Mouse (Mus musculus): ENCODE data around the gene Plxnd1. TPM values are rescaled to one million over a fixed set of nuclear protein-coding genes. Genes with fewer than 3 reads are reported as not detected.

Plxnd1 gene
- polyA plus RNA-seq, 1 experiment from 2014 or later = 19.4 TPM

- H3K36me3 ChIP-seq (ENCODE audit: control insufficient read depth, insufficient read depth) = no peaks in the 10 kb centered on the region
Observed at GRCm38 (mm10) chr6:115926416-115926815, 68.4 kb downstream of the Plxnd1 start.

GRCm38 (mm10) chr6:115924829-115925228, 70.0 kb downstream of the Plxnd1 start:
- H3K4me3 ChIP-seq (replicated peaks; ENCODE audit: low read length) = no peak overlapping the region
- peaks cover 32% of the 10 kb centered on the region for H3K4me1 ChIP-seq (replicated peaks; ENCODE audit: control insufficient read depth, insufficient read depth, low read length)
- WGBS = 48% methylated on average over 6 of the region's 6 CpGs
- H3K9ac ChIP-seq (replicated peaks; ENCODE audit: low read depth, low read length) = no peak overlapping the region
- no peaks in the 10 kb centered on the region for H3K27me3 ChIP-seq (replicated peaks; ENCODE audit: control insufficient read depth, insufficient read depth, low read length)
- H3K36me3 ChIP-seq (ENCODE audit: control insufficient read depth, insufficient read depth) = no peaks in the 10 kb centered on the region
- no peaks in the 10 kb centered on the region for H3K9me3 ChIP-seq (ENCODE audit: control insufficient read depth, low read length)
- H3K27ac ChIP-seq (ENCODE audit: low read length) = no peak overlapping the region
- ATAC-seq = no peak
- no peak overlapping the region for H3K4me2 ChIP-seq (ENCODE audit: low read length)

More at GRCm38 (mm10) chr6:115926416-115926815, 68.4 kb downstream of the Plxnd1 start:
- Histone ChIP-seq H3K4me1 (replicated peaks; ENCODE audit: control insufficient read depth, insufficient read depth, low read length) (peaks cover 32% of the 10 kb centered on the region), H3K27ac (ENCODE audit: low read length) (peak overlapping the region; percentile 85), H3K9ac (replicated peaks; ENCODE audit: low read depth, low read length) (no peak overlapping the region), H3K4me2 (ENCODE audit: low read length) (peak overlapping the region; percentile 17), H3K9me3 (ENCODE audit: control insufficient read depth, low read length) (no peaks in the 10 kb centered on the region), H3K4me3 (replicated peaks; ENCODE audit: low read length) (no peak overlapping the region), H3K27me3 (replicated peaks; ENCODE audit: control insufficient read depth, insufficient read depth, low read length) (no peaks in the 10 kb centered on the region)
- ATAC-seq = 0 out of 2 replicates have a peak, but pooled peaks have one; percentile 8
- WGBS = 16% methylated on average over 10 of the region's 10 CpGs

DNA sequence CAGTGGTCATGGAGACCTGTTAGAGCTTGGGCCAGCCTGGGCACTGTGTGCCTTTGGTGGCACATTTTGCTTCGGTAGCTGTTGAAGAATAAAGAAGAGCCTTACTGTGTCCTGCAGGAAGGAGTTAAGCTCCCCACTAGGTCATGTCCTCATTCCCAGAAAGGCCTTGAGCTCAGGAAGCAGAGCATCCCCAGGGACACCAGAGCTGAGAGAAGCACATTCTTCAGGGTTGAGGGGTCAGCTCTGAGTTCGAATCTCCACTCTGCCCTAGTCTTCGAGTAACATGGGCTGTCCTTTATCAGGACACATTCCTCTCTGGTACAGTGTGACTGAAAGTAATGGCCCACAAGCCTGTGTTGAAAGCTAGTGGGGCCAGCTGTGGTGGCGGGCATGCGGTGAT, 74.9 kb downstream of the Plxnd1 start:
- WGBS = 89% methylated on average over 5 of the region's 5 CpGs
- ATAC-seq = no peak
- no peaks in the 10 kb centered on the region for H3K9me3 ChIP-seq (ENCODE audit: control insufficient read depth, low read length)

GRCm38 (mm10) chr6:115918615-115919014, 76.2 kb downstream of the Plxnd1 start:
- H3K4me1 ChIP-seq (replicated peaks; ENCODE audit: control insufficient read depth, insufficient read depth, low read length) = peaks cover 31% of the 10 kb centered on the region
- no peaks in the 10 kb centered on the region for H3K36me3 ChIP-seq (ENCODE audit: control insufficient read depth, insufficient read depth)
- H3K4me2 ChIP-seq (ENCODE audit: low read length) = no peak overlapping the region
- no peaks in the 10 kb centered on the region for H3K9me3 ChIP-seq (ENCODE audit: control insufficient read depth, low read length)
- WGBS = 80% methylated on average over 1 of the region's 1 CpGs
- no peaks in the 10 kb centered on the region for H3K27me3 ChIP-seq (replicated peaks; ENCODE audit: control insufficient read depth, insufficient read depth, low read length)
- no peak overlapping the region for H3K9ac ChIP-seq (replicated peaks; ENCODE audit: low read depth, low read length)
- H3K4me3 ChIP-seq (replicated peaks; ENCODE audit: low read length) = no peak overlapping the region
- no peak for ATAC-seq
- H3K27ac ChIP-seq (ENCODE audit: low read length) = no peak overlapping the region

More for the DNA sequence above, 74.9 kb downstream of the Plxnd1 start:
- no peak overlapping the region for H3K4me2 ChIP-seq (ENCODE audit: low read length)
- H3K4me1 ChIP-seq (replicated peaks; ENCODE audit: control insufficient read depth, insufficient read depth, low read length) = peaks cover 18% of the 10 kb centered on the region
- no peak overlapping the region for H3K9ac ChIP-seq (replicated peaks; ENCODE audit: low read depth, low read length)
- no peaks in the 10 kb centered on the region for H3K36me3 ChIP-seq (ENCODE audit: control insufficient read depth, insufficient read depth)
- no peaks in the 10 kb centered on the region for H3K27me3 ChIP-seq (replicated peaks; ENCODE audit: control insufficient read depth, insufficient read depth, low read length)
- no peak overlapping the region for H3K27ac ChIP-seq (ENCODE audit: low read length)
- H3K4me3 ChIP-seq (replicated peaks; ENCODE audit: low read length) = no peak overlapping the region

- ATAC-seq = no peak
- Histone ChIP-seq H3K9ac (replicated peaks; ENCODE audit: low read depth, low read length) (no peak overlapping the region), H3K36me3 (ENCODE audit: control insufficient read depth, insufficient read depth) (no peaks in the 10 kb centered on the region), H3K9me3 (ENCODE audit: control insufficient read depth, low read length) (no peaks in the 10 kb centered on the region), H3K4me2 (ENCODE audit: low read length) (no peak overlapping the region), H3K27ac (ENCODE audit: low read length) (no peak overlapping the region; the same call in 1 of the 2 replicates), H3K4me3 (replicated peaks; ENCODE audit: low read length) (no peak overlapping the region), H3K27me3 (replicated peaks; ENCODE audit: control insufficient read depth, insufficient read depth, low read length) (no peaks in the 10 kb centered on the region), H3K4me1 (replicated peaks; ENCODE audit: control insufficient read depth, insufficient read depth, low read length) (peaks cover 41% of the 10 kb centered on the region)
- WGBS = 89% methylated on average over 5 of the region's 5 CpGs
Observed at GRCm38 (mm10) chr6:115916611-115917010, 78.2 kb downstream of the Plxnd1 start.

- ATAC-seq = no peak
- H3K9me3 ChIP-seq (ENCODE audit: control insufficient read depth, low read length) = no peaks in the 10 kb centered on the region
- no peak overlapping the region for H3K4me3 ChIP-seq (replicated peaks; ENCODE audit: low read length)
- H3K36me3 ChIP-seq (ENCODE audit: control insufficient read depth, insufficient read depth) = no peaks in the 10 kb centered on the region
- H3K4me1 ChIP-seq (replicated peaks; ENCODE audit: control insufficient read depth, insufficient read depth, low read length) = peaks cover 41% of the 10 kb centered on the region
- H3K9ac ChIP-seq (replicated peaks; ENCODE audit: low read depth, low read length) = 0 out of 2 replicates have a peak overlapping the region, but pooled peaks have one; percentile 15
- no peak overlapping the region for H3K4me2 ChIP-seq (ENCODE audit: low read length)
- H3K27me3 ChIP-seq (replicated peaks; ENCODE audit: control insufficient read depth, insufficient read depth, low read length) = no peaks in the 10 kb centered on the region
- peak overlapping the region; percentile 66 for H3K27ac ChIP-seq (ENCODE audit: low read length)
- WGBS = 64% methylated on average over 17 of the region's 17 CpGs
Observed at GRCm38 (mm10) chr6:115915601-115916445, 79.0 kb downstream of the Plxnd1 start.

DNA sequence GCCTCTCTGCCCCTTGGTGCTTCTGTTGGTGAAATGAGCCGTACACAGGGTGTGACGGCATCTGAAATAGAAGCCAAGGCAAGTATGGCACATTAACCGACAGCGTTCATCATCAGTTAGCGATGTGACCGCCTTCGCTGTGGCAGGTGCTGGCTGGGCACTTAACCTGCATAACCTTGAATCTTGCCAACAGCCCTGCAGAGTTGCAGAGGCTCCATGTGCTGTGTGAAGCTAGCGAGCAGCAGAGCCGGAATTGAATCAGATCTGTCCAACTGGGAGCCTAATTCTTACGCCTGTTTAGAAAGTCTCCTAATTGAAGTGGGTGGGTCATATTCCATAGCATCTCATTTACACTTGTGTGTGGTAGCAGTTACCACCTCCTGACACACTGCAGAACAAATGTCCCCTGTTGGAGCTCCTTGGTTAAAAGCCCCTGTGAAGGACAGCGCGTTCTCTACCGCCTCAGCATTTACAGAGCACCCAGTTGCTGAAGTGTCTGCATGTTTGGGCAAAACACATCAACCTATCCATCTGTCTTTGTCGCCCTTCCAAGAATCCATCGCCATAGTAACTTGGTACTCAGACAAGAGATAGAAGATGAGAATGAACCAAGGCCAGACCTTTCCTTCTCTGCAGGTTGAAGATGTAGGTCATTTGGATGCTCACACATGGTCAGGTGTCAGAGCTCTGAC, 80.1 kb downstream of the Plxnd1 start:
- no peaks in the 10 kb centered on the region for H3K9me3 ChIP-seq (ENCODE audit: control insufficient read depth, low read length)
- ATAC-seq = peak; percentile 73
- 0 out of 2 replicates have a peak overlapping the region, but pooled peaks have one; percentile 8 for H3K4me2 ChIP-seq (ENCODE audit: low read length)
- H3K9ac ChIP-seq (replicated peaks; ENCODE audit: low read depth, low read length) = no peak overlapping the region
- H3K27ac ChIP-seq (ENCODE audit: low read length) = peak overlapping the region; percentile 66
- WGBS = 42% methylated on average over 15 of the region's 15 CpGs
- H3K4me3 ChIP-seq (replicated peaks; ENCODE audit: low read length) = no peak overlapping the region
- peaks cover 41% of the 10 kb centered on the region for H3K4me1 ChIP-seq (replicated peaks; ENCODE audit: control insufficient read depth, insufficient read depth, low read length)
- H3K27me3 ChIP-seq (replicated peaks; ENCODE audit: control insufficient read depth, insufficient read depth, low read length) = no peaks in the 10 kb centered on the region
- no peaks in the 10 kb centered on the region for H3K36me3 ChIP-seq (ENCODE audit: control insufficient read depth, insufficient read depth)

DNA sequence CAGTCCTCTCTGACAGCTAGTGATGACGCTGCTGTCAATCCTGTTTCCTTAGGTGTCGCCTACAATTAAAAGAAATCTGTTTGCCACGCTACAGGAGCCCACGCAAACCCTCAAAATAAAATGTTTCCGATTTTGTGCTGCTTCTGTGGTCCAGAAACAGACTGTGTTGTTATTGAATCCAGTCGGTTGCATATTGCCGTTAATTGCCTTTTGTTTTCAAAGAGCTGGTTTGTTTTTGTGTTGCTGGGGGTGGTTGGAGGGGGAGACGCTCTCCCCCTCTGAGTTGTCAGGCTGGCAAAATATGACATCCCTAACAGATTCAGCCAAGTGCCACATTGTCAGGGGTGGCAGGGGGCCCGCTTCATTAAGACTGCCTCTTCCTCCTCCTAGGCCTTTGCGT, 81.3 kb downstream of the Plxnd1 start:
- H3K36me3 ChIP-seq (ENCODE audit: control insufficient read depth, insufficient read depth) = no peaks in the 10 kb centered on the region
- H3K27ac ChIP-seq (ENCODE audit: low read length) = peak overlapping the region; percentile 66
- no peaks in the 10 kb centered on the region for H3K27me3 ChIP-seq (replicated peaks; ENCODE audit: control insufficient read depth, insufficient read depth, low read length)
- peak; percentile 11 for ATAC-seq
- 0 out of 2 replicates have a peak overlapping the region, but pooled peaks have one; percentile 16 for H3K9ac ChIP-seq (replicated peaks; ENCODE audit: low read depth, low read length)
- no peak overlapping the region for H3K4me2 ChIP-seq (ENCODE audit: low read length)
- H3K4me1 ChIP-seq (replicated peaks; ENCODE audit: control insufficient read depth, insufficient read depth, low read length) = peaks cover 41% of the 10 kb centered on the region
- 46% methylated on average over 10 of the region's 10 CpGs for WGBS
- no peak overlapping the region for H3K4me3 ChIP-seq (replicated peaks; ENCODE audit: low read length)
- H3K9me3 ChIP-seq (ENCODE audit: control insufficient read depth, low read length) = no peaks in the 10 kb centered on the region

- ATAC-seq = no peak
- Histone ChIP-seq H3K4me2 (ENCODE audit: low read length) (no peak overlapping the region), H3K4me1 (replicated peaks; ENCODE audit: control insufficient read depth, insufficient read depth, low read length) (peaks cover 41% of the 10 kb centered on the region), H3K27ac (ENCODE audit: low read length) (peak overlapping the region; percentile 66), H3K36me3 (ENCODE audit: control insufficient read depth, insufficient read depth) (no peaks in the 10 kb centered on the region; the same call in 1 of the 2 replicates), H3K9me3 (ENCODE audit: control insufficient read depth, low read length) (no peaks in the 10 kb centered on the region), H3K9ac (replicated peaks; ENCODE audit: low read depth, low read length) (no peak overlapping the region), H3K27me3 (replicated peaks; ENCODE audit: control insufficient read depth, insufficient read depth, low read length) (no peaks in the 10 kb centered on the region), H3K4me3 (replicated peaks; ENCODE audit: low read length) (no peak overlapping the region)
- 87% methylated on average over 6 of the region's 6 CpGs for WGBS
Observed at GRCm38 (mm10) chr6:115911763-115912162, 83.0 kb downstream of the Plxnd1 start.

All from forebrain, embryonic 16.5 days (tissue).